Mouse (Mus musculus) embryo, embryonic 10 days (tissue): ENCODE data around the gene Osbp2.
A peak's percentile ranks its signal among the peaks of the same experiment; 100 is the strongest.

Source experiments
- DNase-seq: peaks from one replicate; pipeline ENCODE4 v3.0.0-alpha.2; 2015; ENCODE audit warnings: low spot score

Gene Osbp2

DNA sequence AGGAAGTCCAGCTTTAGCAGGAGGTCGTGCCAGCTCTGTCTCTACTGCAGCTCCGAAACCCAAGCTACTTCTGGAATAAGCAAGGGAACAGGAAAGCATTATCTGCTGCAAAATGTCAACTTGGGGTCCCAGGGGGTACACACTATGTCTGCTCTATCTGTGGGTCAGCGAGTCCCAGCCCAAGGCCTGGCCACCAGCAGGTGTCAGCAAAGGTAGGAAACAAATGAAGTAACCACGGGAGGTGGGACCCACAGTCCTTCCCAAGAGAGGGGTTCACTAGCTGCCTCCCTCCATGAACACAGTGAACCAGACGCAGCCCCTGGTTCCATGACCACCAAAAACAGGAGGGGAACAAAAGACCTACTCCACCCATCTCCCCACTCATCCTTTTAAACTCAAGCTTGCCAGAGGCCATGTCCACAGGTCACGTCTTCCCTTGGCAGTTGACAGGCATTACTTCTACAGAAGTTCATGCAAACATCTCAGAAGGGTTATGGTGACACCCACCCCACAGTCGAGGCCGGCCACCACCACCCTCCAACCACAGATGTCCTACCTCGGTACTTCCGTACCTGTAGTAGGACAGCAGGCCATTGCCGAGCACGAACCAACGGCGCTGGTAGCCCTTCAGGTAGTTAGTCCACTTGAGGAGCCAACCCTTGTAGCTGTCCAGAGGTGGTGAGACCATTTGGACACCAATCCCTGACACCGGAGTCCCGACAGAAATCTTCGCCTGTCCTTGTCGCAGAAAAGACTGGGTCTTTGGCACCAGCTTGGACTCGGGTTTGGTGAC, 846 bp downstream of the Osbp2 start:
- no peak for DNase-seq

DNA sequence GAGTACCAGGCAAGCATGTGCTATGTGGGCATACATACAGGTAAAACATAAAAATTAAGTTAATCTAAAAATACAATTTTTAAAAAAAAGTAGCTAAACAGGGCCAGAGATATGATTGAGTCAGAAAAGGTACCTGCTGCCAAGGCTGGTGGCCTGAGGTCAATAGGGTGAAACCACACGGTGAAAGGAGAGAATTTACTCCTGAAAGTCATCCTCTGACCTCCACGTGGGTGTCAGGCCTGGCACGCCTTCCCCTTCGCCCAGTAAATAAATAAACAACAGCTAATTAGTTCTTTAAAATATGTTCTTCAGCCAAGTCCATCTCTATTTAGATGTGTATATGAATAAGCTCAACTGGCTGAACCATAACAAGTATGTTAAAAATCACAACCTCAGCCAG, 3.3 kb downstream of the Osbp2 start:
- no peak for DNase-seq

DNA sequence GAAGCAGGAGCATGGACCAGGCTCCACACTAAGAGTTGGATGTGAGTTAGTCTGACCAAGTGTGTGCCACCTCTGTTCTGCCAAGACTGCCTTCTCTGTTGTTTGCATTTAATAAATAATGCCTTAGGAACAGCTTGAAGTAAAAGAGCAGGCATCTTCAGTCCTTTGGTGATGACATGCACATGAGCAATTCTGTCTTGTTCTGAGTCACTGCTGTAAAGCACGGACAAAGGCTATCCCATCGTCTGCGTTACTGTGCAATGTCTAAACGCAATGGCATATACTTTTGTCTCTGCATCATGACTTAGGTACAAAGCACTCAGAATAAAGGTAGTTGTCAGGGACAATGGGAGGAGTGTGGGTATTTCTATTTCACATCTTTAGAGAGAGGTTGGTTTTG, 3.9 kb downstream of the Osbp2 start:
- no peak for DNase-seq

- no peak for DNase-seq
These were observed 5.8 kb downstream of the Osbp2 start for GRCm38 (mm10) chr11:3857902-3858301.

- no peak for DNase-seq
These were observed 7.9 kb downstream of the Osbp2 start for GRCm38 (mm10) chr11:3855846-3856245.

DNA sequence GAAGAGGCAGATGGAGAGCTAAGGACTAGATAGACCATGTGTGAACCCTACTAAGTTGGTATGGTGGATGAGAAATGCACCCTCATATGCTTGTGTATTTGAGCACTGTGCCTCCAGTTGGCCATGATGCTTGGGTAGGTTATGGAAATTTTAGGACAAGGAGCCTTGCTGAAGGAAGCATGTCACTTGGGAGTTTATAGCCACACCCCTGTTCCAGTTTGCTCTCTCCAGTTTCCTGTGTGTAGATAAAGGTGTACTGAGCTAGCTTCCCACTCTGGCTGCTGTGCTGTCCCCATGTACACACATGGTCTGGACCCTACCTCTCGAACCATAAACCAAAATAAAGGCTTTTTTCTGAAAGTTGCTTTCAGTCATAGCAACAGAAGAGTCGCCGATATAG, 9.5 kb downstream of the Osbp2 start:
- no peak for DNase-seq

- DNase-seq: no peak
These were observed 10.1 kb downstream of the Osbp2 start for GRCm38 (mm10) chr11:3853481-3854034.

- no peak for DNase-seq
These were observed 10.7 kb downstream of the Osbp2 start for GRCm38 (mm10) chr11:3853031-3853430.

DNA sequence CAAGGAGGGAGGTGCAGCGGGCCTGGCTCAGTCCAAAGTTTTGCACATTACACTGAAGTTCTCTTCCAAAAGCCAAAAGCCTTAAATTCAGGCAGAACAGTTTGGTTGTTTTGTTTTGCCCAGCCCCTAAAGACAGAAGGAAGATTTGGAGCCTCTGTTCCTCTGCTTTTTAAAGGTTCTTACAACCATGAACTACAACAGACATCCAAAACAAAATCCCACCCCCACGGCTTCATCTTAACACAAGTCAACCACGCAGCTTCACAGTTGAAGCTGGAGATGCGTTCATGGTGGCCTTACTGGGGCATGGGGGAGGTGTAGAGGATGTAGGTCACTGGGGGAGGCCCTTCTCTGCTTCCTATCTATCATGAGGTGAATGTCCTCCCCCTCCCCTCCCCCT, 11.8 kb downstream of the Osbp2 start:
- no peak for DNase-seq

DNA sequence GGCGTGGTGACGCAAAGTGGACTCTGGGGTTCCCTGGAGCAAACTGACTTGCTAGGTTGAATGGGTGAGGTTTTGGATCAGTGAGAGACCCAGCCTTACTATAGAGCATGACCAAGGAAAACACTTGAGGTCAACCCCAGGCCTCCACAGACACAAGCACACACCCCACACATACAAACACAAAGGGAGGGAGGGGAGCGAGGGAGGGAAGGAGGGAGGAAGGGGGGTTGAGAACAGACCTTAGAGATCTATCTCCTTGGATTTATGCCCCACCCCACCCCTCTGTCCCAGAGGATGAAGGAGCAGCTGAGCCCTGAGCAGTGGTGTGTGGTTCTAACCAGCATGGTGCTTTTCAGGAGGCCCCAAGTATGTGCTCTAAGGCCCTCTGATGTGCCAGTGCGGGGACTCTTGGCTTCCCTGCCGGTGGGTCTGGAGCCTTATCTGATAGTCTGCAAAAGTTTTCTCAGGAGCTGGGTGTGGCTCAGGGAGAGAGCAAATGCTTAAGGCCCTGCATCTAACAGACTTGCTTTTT, 12.9 kb downstream of the Osbp2 start:
- DNase-seq: no peak

DNA sequence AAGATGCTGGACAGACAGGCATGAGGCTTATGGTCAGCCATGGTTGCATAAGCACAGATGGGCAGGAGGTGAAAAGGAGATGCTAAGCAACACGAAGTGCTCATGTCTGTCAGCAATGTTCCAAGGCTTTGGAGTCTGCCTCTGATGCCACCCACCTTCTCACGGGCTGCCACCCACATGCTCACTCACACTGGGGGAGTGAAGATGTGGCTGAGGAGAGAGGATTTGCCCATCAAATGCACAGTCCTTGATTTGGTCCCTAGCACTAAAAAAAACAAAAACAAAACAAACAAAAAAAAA, 13.4 kb downstream of the Osbp2 start:
- no peak for DNase-seq

- peak; percentile 28 for DNase-seq
These were observed 14.0 kb downstream of the Osbp2 start for GRCm38 (mm10) chr11:3849469-3850314.

DNA sequence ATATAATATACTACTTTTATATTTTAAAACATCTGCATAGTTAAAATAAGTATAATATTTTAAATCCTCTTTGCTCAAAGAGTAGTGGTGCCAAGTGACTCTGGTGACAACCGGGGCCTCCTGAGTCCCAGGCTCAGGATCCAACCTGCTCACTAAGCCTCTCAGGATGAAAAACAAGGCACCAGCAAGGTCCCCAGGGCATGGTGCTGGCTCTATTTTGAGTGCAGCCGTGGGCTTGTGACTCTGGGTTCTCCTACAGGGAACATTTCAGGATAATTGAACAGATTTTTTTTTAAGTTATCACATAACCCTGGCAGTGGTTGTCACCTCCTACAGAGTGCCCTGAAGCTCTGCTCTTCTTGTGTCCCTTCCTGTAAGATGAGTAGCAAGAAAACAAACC, 17.4 kb downstream of the Osbp2 start:
- no peak for DNase-seq

DNA sequence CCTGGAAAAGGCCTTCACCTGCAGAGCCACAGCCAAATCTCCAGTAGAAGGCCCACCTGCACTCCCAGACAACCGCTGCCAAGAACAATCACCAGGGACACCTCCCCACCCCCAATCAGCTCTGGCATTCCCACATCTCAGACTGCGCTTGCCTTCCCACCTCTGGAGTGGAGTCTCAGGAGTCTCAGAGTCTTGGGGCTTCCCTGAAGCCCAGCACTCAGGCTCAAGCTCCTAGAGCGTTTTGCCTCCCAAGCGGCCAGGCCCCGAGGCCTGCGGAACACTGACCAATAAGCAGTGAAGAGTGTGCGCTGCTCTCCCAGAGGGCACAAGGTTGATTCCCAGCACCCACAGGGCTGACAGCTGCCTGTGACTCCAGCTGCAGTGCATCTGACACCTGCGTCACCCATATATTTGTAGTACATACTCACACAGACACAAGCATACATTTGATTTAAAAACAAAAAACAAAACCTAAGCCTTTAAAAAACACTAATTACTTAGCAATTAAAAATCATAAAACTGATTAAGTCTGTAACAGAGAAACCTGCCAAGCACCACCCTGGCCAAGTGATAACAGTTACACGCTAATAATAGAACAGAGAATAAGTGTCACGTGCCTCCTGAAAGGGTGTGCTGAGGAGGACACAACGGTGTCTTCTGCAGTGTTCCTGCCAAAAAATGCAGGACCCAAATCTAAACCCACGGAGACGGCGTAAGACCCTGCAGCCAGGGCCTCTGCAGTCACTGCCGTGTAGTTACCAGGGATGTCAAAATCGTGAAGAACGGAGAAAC, 19.6 kb downstream of the Osbp2 start:
- no peak for DNase-seq

DNA sequence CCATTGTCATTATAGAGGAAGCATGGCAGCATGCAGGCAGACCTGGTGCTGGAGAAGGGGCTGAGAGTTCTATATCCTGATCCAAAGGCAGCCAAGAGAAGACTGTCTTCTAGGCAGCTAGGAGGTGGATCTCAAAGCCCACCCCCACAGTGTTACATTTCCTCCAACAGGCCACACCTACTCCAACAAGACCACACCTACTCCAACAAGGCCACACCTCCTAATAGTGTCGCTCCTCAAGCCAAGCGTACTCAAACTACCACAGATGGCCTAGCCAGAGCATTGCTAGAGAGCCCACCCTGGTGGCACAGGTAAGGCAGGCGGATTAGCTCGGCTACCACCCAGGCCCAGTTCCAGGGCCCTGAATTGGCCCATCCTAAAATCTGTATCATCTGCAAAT, 28.4 kb downstream of the Osbp2 start:
- no peak for DNase-seq

- peak; percentile 75 for DNase-seq
These were observed 29.1 kb downstream of the Osbp2 start for GRCm38 (mm10) chr11:3834421-3835098.

DNA sequence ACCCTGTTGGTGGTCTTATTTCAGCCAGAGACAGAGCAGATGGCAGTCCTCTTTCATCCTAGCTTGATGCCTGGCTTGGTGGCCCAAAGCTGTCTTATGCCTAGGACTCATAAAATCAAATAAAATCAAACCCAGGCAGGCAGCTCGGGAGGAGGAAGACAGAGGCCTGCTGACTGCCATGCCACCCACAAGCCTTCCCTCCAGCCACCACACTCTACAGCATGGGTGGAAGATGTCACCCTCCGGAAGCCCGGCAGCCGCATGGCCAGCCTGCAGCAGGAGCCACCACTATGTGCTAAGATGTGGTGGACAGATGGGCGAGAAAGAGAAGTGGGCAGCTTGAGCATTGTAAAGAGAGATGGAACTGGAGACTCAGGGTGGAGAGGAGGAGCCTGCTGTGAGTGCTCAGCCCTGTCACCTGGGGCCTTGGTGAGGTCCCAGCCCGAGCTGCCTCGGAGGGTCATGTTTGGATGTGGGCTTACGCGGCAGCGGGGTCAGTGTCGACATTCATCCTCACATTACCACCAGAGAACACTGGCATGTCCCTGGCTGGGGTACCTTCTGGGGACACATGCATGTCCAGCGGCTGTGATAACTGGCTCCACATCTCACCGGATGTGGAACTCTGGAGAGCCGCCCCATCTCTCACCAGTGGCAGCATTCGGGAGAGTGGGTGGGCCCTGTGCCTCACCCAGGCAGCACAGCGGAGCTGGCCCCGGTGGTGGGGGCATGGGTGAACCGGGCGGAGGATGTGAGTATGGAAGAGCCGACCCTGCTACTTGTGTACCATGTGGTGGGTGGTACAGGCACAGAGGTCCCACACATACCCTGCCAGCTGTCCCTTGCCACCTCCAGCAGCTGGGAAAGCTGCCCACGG, 29.9 kb downstream of the Osbp2 start:
- no peak for DNase-seq

DNA sequence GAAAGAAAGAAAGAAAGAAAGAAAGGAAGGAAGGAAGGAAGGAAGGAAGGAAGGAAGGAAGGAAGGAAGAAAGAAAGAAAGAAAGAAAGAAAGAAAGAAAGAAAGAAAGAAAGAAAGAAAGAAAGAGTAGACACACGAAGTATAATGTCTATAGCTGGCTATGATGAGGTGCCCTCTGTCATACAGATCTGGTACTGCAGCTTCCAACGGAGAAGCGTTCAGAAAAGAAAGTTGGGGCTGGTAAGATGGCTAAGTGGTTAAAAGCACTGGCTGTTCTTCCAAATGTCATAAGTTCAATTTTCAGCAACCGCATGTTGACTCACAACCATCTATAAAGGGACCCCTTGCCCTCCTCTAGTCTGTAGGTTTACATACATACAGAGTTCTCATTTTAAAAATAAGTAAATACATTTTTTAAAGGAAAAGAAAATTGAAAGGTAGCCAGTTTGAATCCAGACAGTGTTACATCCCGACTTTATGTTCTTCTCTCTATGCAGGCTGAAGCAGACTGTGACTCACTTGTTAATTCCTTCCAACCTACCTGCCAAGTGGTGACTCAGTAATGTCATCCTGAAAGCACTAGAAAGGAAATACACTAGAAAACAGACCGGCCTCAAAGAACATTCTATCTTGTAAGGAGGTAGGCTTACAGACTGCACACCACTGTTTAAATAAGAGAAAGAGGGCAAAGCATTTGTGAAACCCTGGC, 31.4 kb downstream of the Osbp2 start:
- peak; percentile 16 for DNase-seq

- DNase-seq: no peak
These were observed 34.0 kb downstream of the Osbp2 start for GRCm38 (mm10) chr11:3829736-3830135.

DNA sequence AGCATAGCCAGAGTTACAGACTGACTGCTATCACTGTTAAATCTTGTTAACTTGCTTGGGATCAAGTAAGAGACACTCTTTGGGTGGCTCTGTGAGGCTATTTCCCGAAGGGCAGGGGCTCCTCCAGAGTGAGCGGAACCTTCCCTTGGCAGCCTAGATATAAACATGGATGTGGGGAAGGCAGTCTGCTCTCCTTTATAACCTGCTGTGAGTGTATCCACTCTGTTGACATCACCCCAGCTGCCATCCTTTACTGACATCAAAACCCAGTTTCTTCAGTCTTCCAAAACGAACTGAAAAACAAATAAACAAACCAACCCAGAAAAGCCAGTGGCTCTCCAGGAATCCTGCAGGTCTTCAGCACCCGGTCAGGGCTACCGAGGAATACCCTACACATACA, 39.6 kb downstream of the Osbp2 start:
- no peak for DNase-seq
